Mouse (Mus musculus) kidney, postnatal 0 days (tissue): ENCODE results near the gene Gclm. TPM values are rescaled to one million over a fixed set of nuclear protein-coding genes. Genes with fewer than 3 reads are reported as not detected.
"Not testable (repeated sequence)": the region's sequence is repeated elsewhere in the genome, so short reads cannot be mapped to it uniquely, and the experiment has no call there.

ENCODE experiments used
- ATAC-seq: fragments of 200-750 bp; cut with Nextera tagmentation; replicated peaks from 2 replicates; pipeline ENCODE4 v1.8.0; 2017; ENCODE audit warnings: low read depth, moderate number of reproducible peaks, moderate TSS enrichment, moderate library complexity; ENCODE audit not compliant: low FRiP score
- DNase-seq: peaks from one replicate; pipeline ENCODE4 v3.0.0-alpha.2; 2016; ENCODE audit warnings: low spot score
- H3K27ac ChIP-seq: fragments of 300-500 bp; sonication (generic); 2 replicates; pipeline ENCODE4 v1.5.1; 2014; ENCODE audit warnings: mild to moderate bottlenecking
- H3K27me3 ChIP-seq: fragments of 300-500 bp; sonication (generic); 2 replicates; pipeline ENCODE4 v1.6.1; 2014; ENCODE audit warnings: low read length, mixed read lengths; ENCODE audit not compliant: insufficient read depth
- H3K36me3 ChIP-seq: fragments of 300-500 bp; sonication (generic); 2 replicates; pipeline ENCODE4 v1.6.1; 2014; ENCODE audit warnings: low read length, mixed read lengths; ENCODE audit not compliant: insufficient read depth
- H3K4me1 ChIP-seq: fragments of 300-500 bp; sonication (generic); replicated peaks from 2 replicates; pipeline ENCODE4 v1.6.1; 2014; ENCODE audit warnings: antibody characterized with exemption, low read length, mixed read lengths; ENCODE audit not compliant: insufficient read depth
- H3K4me2 ChIP-seq: fragments of 300-500 bp; sonication (generic); 2 replicates; pipeline ENCODE4 v1.6.1; 2014; ENCODE audit warnings: mild to moderate bottlenecking, low read length, moderate library complexity, mixed read lengths
- H3K4me3 ChIP-seq: fragments of 300-500 bp; sonication (generic); replicated peaks from 2 replicates; pipeline ENCODE4 v1.5.1; 2014; ENCODE audit warnings: low read depth, low read length
- H3K9ac ChIP-seq: fragments of 300-500 bp; sonication (generic); 2 replicates; pipeline ENCODE4 v1.6.1; 2014; ENCODE audit warnings: low read depth, low read length
- H3K9me3 ChIP-seq: fragments of 300-500 bp; sonication (generic); replicated peaks from 2 replicates; pipeline ENCODE4 v1.6.1; 2016; ENCODE audit warnings: low read length, inconsistent platforms, mixed read lengths
- CTCF ChIP-seq: IDR thresholded peaks from 2 replicates; pipeline ENCODE4 v1.5.1; 2016; ENCODE audit warnings: antibody characterized with exemption, low read depth, mild to moderate bottlenecking, moderate library complexity
- WGBS: fragments of 180-500 bp; shearing (Covaris S2); extraction: QIAGEN DNeasy Blood & Tissue Kit; methylation state at CpG from one replicate; pipeline ENCODE4 v1.1.7; 2014; 5-methylcytosine and 5-hydroxymethylcytosine counted together
- polyA plus RNA-seq: library from polyadenylated mRNA; unstranded; fragments of >200 nt; fragmentation: Nextera tagmentation; extraction: Ambion mirVana; gene quantifications from 2 replicates; pipeline ENCODE4 v1.2.1, GENCODE M21; 2015

Gene Gclm
- polyA plus RNA-seq, 1 experiment from 2014 or later = 242 TPM

- peak overlapping the region; percentile 54; the same call in 1 of the 2 replicates for H3K9ac ChIP-seq
- no peaks in the 10 kb centered on the region for H3K27me3 ChIP-seq
- no peaks in the 10 kb centered on the region for H3K9me3 ChIP-seq
- H3K36me3 ChIP-seq = no peaks in the 10 kb centered on the region
- ATAC-seq (no peak), DNase-seq (no peak)
- H3K27ac ChIP-seq = peak overlapping the region; percentile 27; the same call in 1 of the 2 replicates
- peak overlapping the region; percentile 89; the same call in 1 of the 2 replicates for H3K4me3 ChIP-seq
- TF ChIP-seq CTCF = no peak
- H3K4me1 ChIP-seq = 0 out of 2 replicates have a peak, but pooled peaks cover 2% of the 10 kb centered on the region
- whole genome bisulfite sequencing = 61% methylated on average over 12 of the region's 12 CpGs
- peak overlapping the region; percentile 83 for H3K4me2 ChIP-seq
Measured at GRCm38 (mm10) chr3:122246986-122247767, 1.8 kb downstream of the Gclm start.

- WGBS = 100% methylated on average over 2 of the region's 2 CpGs
- TF ChIP-seq CTCF = no peak
- H3K4me2 ChIP-seq = peak overlapping the region; percentile 83; the same call in 1 of the 2 replicates
- no peaks in the 10 kb centered on the region for H3K27me3 ChIP-seq
- H3K9me3 ChIP-seq = no peaks in the 10 kb centered on the region
- no peak for DNase-seq
- no peak overlapping the region for H3K9ac ChIP-seq
- H3K36me3 ChIP-seq = no peaks in the 10 kb centered on the region
- H3K4me3 ChIP-seq = no peak overlapping the region
- H3K4me1 ChIP-seq = 0 out of 2 replicates have a peak, but pooled peaks cover 2% of the 10 kb centered on the region
- ATAC-seq = no peak
- no peak overlapping the region for H3K27ac ChIP-seq
Measured at GRCm38 (mm10) chr3:122247768-122248100, 2.4 kb downstream of the Gclm start.

- H3K27ac ChIP-seq = no peak overlapping the region
- no peak overlapping the region for H3K4me3 ChIP-seq
- H3K9me3 ChIP-seq = no peaks in the 10 kb centered on the region
- DNase-seq (no peak), ATAC-seq (no peak)
- H3K4me1 ChIP-seq = no peaks in the 10 kb centered on the region
- 0 out of 2 replicates have a peak, but pooled peaks cover 3% of the 10 kb centered on the region for H3K36me3 ChIP-seq
- TF ChIP-seq CTCF = no peak
- no peak overlapping the region for H3K4me2 ChIP-seq
- no peak overlapping the region for H3K9ac ChIP-seq
- H3K27me3 ChIP-seq = no peaks in the 10 kb centered on the region
- WGBS = 56% methylated on average over 3 of the region's 3 CpGs
Measured at GRCm38 (mm10) chr3:122252466-122253253, 7.3 kb downstream of the Gclm start.

GRCm38 (mm10) chr3:122254050-122254449 lies 8.7 kb downstream of the Gclm start:
- H3K27me3 ChIP-seq, H3K4me1 ChIP-seq, ATAC-seq, H3K36me3 ChIP-seq, H3K9ac ChIP-seq, H3K4me2 ChIP-seq, DNase-seq, H3K27ac ChIP-seq, H3K9me3 ChIP-seq, H3K4me3 ChIP-seq: not testable (repeated sequence)
- 93% methylated on average over 7 of the region's 7 CpGs for WGBS

DNA sequence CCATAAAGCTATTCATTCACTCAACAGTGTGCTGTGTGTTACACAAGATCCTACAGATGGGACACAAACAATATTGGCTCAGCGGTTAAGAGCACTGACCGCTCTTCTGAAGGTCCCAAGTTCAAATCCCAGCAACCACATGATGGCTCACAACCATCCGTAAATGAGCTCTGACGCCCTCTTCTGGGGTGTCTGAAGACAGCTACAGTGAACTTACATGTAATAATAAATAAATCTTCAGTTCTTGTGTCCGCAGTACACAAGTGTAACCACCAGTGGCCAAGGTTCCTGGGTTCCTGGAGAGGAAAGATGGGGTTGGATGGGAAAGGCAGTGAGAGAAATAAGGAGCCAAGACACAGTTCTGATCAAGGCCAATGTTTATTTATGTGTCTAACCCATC lies 24.6 kb downstream of the Gclm start:
- no peak for ATAC-seq
- Histone ChIP-seq H3K9ac (no peak overlapping the region), H3K9me3 (no peaks in the 10 kb centered on the region), H3K4me3 (no peak overlapping the region), H3K27me3 (no peaks in the 10 kb centered on the region), H3K27ac (no peak overlapping the region), H3K4me2 (no peak overlapping the region), H3K4me1 (0 out of 2 replicates have a peak, but pooled peaks cover 1% of the 10 kb centered on the region), H3K36me3 (peaks cover 8% of the 10 kb centered on the region; the same call in 1 of the 2 replicates)
- no peak for DNase-seq
- peak; percentile 47 for TF ChIP-seq CTCF
- 72% methylated on average over 5 of the region's 5 CpGs for whole genome bisulfite sequencing

DNA sequence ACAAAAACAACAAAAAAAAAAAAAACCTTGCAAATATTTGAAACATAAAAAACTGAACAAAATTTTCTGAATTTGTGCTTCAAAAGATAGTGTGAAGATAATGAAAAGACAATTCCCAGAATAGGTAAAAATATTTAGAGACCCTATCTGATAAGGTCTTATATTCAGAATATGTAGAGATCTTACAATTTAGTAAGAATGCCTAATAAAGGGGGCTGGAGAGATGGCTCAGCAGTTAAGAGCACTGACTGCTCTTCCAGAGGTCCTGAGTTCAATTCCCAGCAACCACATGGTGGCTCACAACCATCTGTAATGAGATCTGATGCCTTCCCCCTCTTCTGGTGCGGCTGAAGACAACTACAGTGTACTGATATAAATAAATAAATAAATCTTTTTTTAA lies 27.2 kb downstream of the Gclm start:
- H3K9ac ChIP-seq, H3K4me3 ChIP-seq: not testable (repeated sequence)
- 67% methylated on average over 1 of the region's 1 CpGs for WGBS

More for the DNA sequence above, 27.2 kb downstream of the Gclm start:
- H3K27me3 ChIP-seq, H3K27ac ChIP-seq, DNase-seq, H3K4me2 ChIP-seq, ATAC-seq, H3K9me3 ChIP-seq, H3K4me1 ChIP-seq: not testable (repeated sequence)
- peaks cover 12% of the 10 kb centered on the region; the same call in 1 of the 2 replicates for H3K36me3 ChIP-seq
